Comparison of ENCODE assay signal across 8 mouse cellular contexts in the genomic region with DNA sequence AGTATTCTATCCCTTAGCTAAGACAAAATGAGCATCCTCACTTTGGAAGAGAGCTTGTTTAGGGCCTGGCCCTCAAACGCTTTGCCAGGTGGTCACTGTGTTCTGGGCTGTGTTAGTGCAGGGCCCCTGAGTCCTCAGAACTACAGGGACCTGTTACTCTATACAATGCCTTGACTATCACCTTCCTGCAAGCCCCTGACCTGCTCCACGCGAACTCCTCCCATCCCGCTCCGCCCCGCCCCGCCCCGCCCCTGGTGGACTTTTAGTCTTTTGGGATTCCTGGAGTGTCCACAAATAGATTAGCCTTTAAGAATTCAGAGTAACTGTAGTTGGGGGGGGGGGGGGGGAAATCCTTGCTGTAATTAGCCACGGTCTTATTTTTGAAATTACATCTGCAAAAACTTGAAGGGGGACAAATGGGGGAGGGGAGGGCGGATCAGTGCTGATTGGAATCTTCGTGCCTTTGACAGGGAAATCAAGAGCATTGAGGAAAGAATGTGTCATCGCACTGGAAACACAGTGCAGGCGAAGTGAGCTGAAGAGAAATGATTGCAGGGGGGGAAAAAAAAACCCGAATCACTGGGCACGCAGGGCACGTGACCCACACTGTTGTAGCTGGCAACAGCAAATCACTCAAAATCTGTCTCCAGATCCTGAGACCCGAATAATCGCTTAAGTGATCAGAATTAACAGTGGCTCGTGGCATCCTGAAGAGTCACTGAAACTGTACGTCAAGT. TPM values are rescaled to one million over a fixed set of nuclear protein-coding genes. Genes with fewer than 3 reads are reported as not detected.
A peak's percentile ranks its signal among the peaks of the same experiment; 100 is the strongest.
DNase-seq lines count a peak whose midpoint lies in the region; ATAC-seq and TF ChIP-seq lines count a peak whose summit lies in the region.

No protein-coding gene starts in this region.

- peak overlapping the region; percentile 58 for H3K4me2 ChIP-seq in embryonic facial prominence, embryonic 13.5 days
- H3K4me2 ChIP-seq in kidney, postnatal 0 days (ENCODE audit: low read length): peak overlapping the region; percentile 46
- peak overlapping the region; percentile 49 for H3K4me2 ChIP-seq in neural tube, embryonic 13.5 days

- TF ChIP-seq CTCF in left cerebral cortex, adult 2 months (IDR thresholded peaks at IDR 0.05): no peak
- TF ChIP-seq CTCF in kidney, postnatal 0 days (IDR thresholded peaks at IDR 0.05; ENCODE audit: low read depth): no peak

- no peak for DNase-seq in left cerebral cortex, adult 2 months (ENCODE audit: extremely low spot score in 1 of 2, low spot score in 2 of 2)
- no peak for DNase-seq in left cerebral cortex, adult 8-10 months (ENCODE audit: low spot score in 2 of 2)
- DNase-seq in kidney, postnatal 0 days (ENCODE audit: low spot score): no peak
- DNase-seq in thymus, postnatal 4 days: no peak
- no peak for DNase-seq in adrenal gland, postnatal 10 days
- no peak for DNase-seq in left cerebral cortex, adult 9 months (ENCODE audit: low spot score in 2 of 2)

- no peaks in the 10 kb centered on the region for H3K9me3 ChIP-seq in embryonic facial prominence, embryonic 13.5 days
- no peaks in the 10 kb centered on the region for H3K9me3 ChIP-seq in kidney, postnatal 0 days (replicated peaks; ENCODE audit: low read length)
- no peaks in the 10 kb centered on the region for H3K9me3 ChIP-seq in neural tube, embryonic 13.5 days

- H3K4me1 ChIP-seq in embryonic facial prominence, embryonic 13.5 days: peaks cover 7% of the 10 kb centered on the region; the same call in 1 of the 2 replicates
- peaks cover 4% of the 10 kb centered on the region; the same call in 1 of the 2 replicates for H3K4me1 ChIP-seq in kidney, postnatal 0 days (replicated peaks; ENCODE audit: insufficient read depth, low read length)
- peaks cover 9% of the 10 kb centered on the region for H3K4me1 ChIP-seq in neural tube, embryonic 13.5 days (replicated peaks)

- H3K36me3 ChIP-seq in embryonic facial prominence, embryonic 13.5 days: no peaks in the 10 kb centered on the region
- H3K36me3 ChIP-seq in kidney, postnatal 0 days (ENCODE audit: insufficient read depth, low read length): no peaks in the 10 kb centered on the region
- no peaks in the 10 kb centered on the region for H3K36me3 ChIP-seq in neural tube, embryonic 13.5 days

- 9% methylated on average over 20 of the region's 20 CpGs for WGBS in embryonic facial prominence, embryonic 13.5 days
- WGBS in kidney, postnatal 0 days: 11% methylated on average over 20 of the region's 20 CpGs
- 9% methylated on average over 20 of the region's 20 CpGs for WGBS in neural tube, embryonic 13.5 days

- no peak overlapping the region for H3K27ac ChIP-seq in left cerebral cortex, adult 2 months
- H3K27ac ChIP-seq in embryonic facial prominence, embryonic 13.5 days: no peak overlapping the region
- H3K27ac ChIP-seq in kidney, postnatal 0 days: no peak overlapping the region
- H3K27ac ChIP-seq in neural tube, embryonic 13.5 days (replicated peaks): no peak overlapping the region

- peak overlapping the region; percentile 46; the same call in 1 of the 2 replicates for H3K9ac ChIP-seq in embryonic facial prominence, embryonic 13.5 days
- H3K9ac ChIP-seq in kidney, postnatal 0 days (ENCODE audit: low read depth, low read length): no peak overlapping the region
- H3K9ac ChIP-seq in neural tube, embryonic 13.5 days: peak overlapping the region; percentile 57

- no peak for ATAC-seq in embryonic facial prominence, embryonic 13.5 days (ENCODE audit: insufficient number of reproducible peaks, insufficient read depth, low FRiP score, low TSS enrichment, low read depth)
- ATAC-seq in kidney, postnatal 0 days (replicated peaks; ENCODE audit: low FRiP score, low read depth): no peak
- ATAC-seq in neural tube, embryonic 13.5 days (ENCODE audit: low read depth): no peak

- H3K4me3 ChIP-seq in left cerebral cortex, adult 2 months: peak overlapping the region; percentile 28; the same call in 1 of the 2 replicates
- peak overlapping the region; percentile 29 for H3K4me3 ChIP-seq in embryonic facial prominence, embryonic 13.5 days
- no peak overlapping the region for H3K4me3 ChIP-seq in kidney, postnatal 0 days (replicated peaks; ENCODE audit: low read depth, low read length)
- H3K4me3 ChIP-seq in neural tube, embryonic 13.5 days: peak overlapping the region; percentile 13; the same call in 1 of the 2 replicates

- H3K27me3 ChIP-seq in embryonic facial prominence, embryonic 13.5 days: no peaks in the 10 kb centered on the region
- H3K27me3 ChIP-seq in kidney, postnatal 0 days (ENCODE audit: insufficient read depth, low read length): no peaks in the 10 kb centered on the region
- no peaks in the 10 kb centered on the region for H3K27me3 ChIP-seq in neural tube, embryonic 13.5 days

- intact Hi-C loops in left cerebral cortex, adult 2 months (cut with DNase I): no loop called here

RNA-seq across cellular contexts. Expression of a gene that starts 6.5 kb away (rescaled TPM):
- total RNA-seq in left cerebral cortex, adult 2 months (2021): 100 to 1,000 TPM; 248 to 251 TPM
- 100 to 1,000 TPM; 199 to 223 (median 216) TPM for total RNA-seq in left cerebral cortex, adult 8-10 months (2022)
- polyA plus RNA-seq in embryonic facial prominence, embryonic 13.5 days (2015; fragmentation: Nextera tagmentation; extraction: Ambion mirVana): 53.2 and 69.2 TPM in 2 replicates
- polyA plus RNA-seq in kidney, postnatal 0 days (2015; fragmentation: Nextera tagmentation; extraction: Ambion mirVana): 53.7 and 68.5 TPM in 2 replicates
- 83.7 and 89.1 TPM in 2 replicates for polyA plus RNA-seq in neural tube, embryonic 13.5 days (2015; fragmentation: Nextera tagmentation; extraction: Ambion mirVana)
- total RNA-seq in adrenal gland, postnatal 10 days (2021): 100 to 1,000 TPM; 156 to 219 TPM

RNA-seq across cellular contexts. Expression of a gene that starts 44.3 kb away (rescaled TPM):
- total RNA-seq in left cerebral cortex, adult 2 months (2021): 10 to 100 TPM; 67.3 to 68.0 TPM
- total RNA-seq in left cerebral cortex, adult 8-10 months (2022): 10 to 100 TPM; 58.0 to 65.2 (median 60.9) TPM
- polyA plus RNA-seq in embryonic facial prominence, embryonic 13.5 days (2015; fragmentation: Nextera tagmentation; extraction: Ambion mirVana): 44.5 and 44.7 TPM in 2 replicates
- polyA plus RNA-seq in kidney, postnatal 0 days (2015; fragmentation: Nextera tagmentation; extraction: Ambion mirVana): 37.3 and 39.2 TPM in 2 replicates
- 46.1 and 47.3 TPM in 2 replicates for polyA plus RNA-seq in neural tube, embryonic 13.5 days (2015; fragmentation: Nextera tagmentation; extraction: Ambion mirVana)
- 10 to 100 TPM; 57.2 to 62.6 TPM for total RNA-seq in adrenal gland, postnatal 10 days (2021)

RNA-seq across cellular contexts. Expression of a gene that starts 44.4 kb away (rescaled TPM):
- total RNA-seq in left cerebral cortex, adult 2 months (2021): 1 to 10 TPM; 5.0 to 5.3 TPM
- 1 to 10 TPM; 3.9 to 5.6 (median 4.6) TPM for total RNA-seq in left cerebral cortex, adult 8-10 months (2022)
- 1.9 and 2.1 TPM in 2 replicates for polyA plus RNA-seq in embryonic facial prominence, embryonic 13.5 days (2015; fragmentation: Nextera tagmentation; extraction: Ambion mirVana)
- polyA plus RNA-seq in kidney, postnatal 0 days (2015; fragmentation: Nextera tagmentation; extraction: Ambion mirVana): 7.6 and 8.2 TPM in 2 replicates
- 1.3 and 1.6 TPM in 2 replicates for polyA plus RNA-seq in neural tube, embryonic 13.5 days (2015; fragmentation: Nextera tagmentation; extraction: Ambion mirVana)
- total RNA-seq in adrenal gland, postnatal 10 days (2021): 10 to 100 TPM; 38.6 to 43.6 TPM

Comparison
In these comparisons a context has a peak if more than half of its experiments do, and no peak if none do; other contexts are left out.
1. RNA of a gene that starts 44.4 kb away (total RNA-seq): 38.6 to 43.6 TPM in adrenal gland, postnatal 10 days; 5.0 to 5.3 TPM in left cerebral cortex, adult 2 months and 3.9 to 5.6 TPM in left cerebral cortex, adult 8-10 months; every median in the first group is over 4 times any median in the second.
2. Peak in every context shown above with its lines, with median percentiles within 50 percentile points of each other: H3K4me2 ChIP-seq.